Mouse (Mus musculus): ENCODE measurements around the gene Vps25.

Gene Vps25

DNA sequence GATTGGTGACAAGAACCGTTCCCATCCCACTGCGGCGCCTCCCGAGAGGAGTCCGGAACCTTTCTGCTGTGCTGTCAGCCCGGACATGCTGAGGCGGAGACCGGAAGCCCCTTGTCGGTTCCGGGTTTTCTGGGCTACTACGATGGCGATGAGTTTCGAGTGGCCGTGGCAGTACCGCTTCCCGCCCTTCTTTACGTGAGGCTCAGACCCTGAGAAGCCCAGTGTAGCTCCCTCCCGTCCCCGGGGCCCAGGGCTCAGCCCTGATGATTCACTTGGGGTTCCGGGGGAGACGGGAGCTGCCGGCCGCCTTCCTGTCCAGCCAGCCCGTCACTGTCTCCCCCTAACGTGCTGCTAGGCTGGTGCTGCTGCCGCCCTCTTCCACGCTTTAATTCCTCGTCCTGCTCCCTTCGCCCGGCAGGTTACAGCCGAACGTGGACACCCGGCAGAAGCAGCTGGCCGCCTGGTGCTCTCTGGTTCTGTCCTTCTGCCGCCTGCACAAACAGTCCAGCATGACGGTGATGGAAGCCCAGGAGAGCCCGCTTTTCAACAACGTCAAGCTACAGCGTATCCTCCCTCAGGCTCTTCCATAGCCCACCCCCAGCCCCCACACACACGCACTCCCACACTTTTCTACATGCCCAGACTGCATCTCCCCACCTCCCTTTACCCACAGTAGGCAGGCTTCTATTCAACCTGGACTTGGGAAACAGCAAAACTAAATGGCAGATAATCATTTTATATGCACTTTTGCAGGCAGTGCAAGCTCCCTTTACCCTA is at the start of gene Vps25:
TSS of gene Vps25 (plus strand) at position 95 of the 777 bp plus-strand sequence.
- DNase-seq, result peak; percentile 84 to 88

DNA sequence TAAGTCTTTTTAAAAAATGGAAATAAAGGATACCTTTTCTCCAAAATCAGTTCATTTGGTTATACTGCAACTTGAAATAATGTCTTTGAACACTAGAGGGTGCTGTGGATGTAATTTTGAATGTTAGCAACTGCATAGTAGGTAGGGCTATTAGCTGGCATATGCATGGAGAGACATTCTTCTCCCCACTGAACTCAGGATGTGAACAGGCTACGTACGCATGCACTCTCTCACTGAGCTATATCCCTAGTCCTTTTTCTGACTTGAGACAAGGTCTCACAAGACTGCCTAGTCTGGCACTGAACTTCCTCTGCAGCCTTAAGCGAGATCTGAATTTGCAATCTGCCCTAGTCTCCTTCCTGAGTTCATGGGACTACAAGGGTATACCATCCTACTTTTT is 41.5 kb upstream of the Vps25 start:
- no peak for DNase-seq

DNA sequence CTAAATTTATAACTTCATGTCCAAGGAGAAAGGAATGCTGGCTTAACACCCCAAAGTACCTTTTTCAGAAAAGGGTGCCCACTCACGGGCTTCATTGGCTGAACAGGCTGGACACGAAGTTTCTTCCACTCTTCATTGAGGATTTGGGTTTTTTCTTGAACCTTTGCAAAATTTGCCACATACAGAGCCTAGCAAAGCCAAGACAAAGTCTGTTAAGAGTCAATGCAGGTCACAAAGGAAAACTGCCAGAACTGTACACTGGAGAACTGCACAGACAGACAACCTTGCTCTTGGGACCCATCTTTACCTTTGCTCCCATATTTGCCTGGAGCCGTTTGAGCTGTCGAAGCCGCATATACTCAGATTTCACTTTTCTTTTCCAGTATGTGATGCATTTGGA is 36.6 kb upstream of the Vps25 start:
- DNase-seq, result no peak

DNA sequence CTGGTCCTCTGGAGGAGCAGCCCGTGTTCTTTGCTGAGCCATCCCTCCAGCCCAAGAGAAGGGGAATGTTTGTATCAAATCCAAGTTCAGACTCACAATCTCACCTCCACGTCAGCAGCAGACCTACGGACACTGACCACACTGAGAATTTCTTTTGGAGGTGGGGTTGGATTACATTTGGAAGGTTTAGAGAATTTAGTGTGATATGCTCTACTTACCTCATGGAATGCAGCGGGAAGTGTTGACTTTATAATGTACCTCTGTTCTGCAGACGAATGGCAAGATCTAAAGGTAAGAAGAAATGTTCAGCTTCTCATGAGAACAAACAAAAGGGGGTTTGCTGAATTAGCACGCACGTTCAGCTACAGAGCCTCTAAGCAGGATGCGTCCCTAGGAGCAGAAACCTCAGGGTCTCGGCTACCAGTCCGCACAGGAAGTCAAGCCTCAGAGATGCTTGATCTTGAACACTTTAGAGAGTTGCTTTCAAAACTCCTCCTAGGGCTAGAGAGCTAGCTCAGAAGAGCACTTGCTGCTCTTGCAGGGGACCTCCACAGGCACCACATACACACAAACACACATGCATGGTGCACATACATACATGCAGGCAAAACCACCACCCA is 35.0 kb upstream of the Vps25 start:
- no peak for DNase-seq

- DNase-seq, result no peak
Measured at GRCm38 (mm10) chr11:101220853-101221252, 32.7 kb upstream of the Vps25 start.

DNA sequence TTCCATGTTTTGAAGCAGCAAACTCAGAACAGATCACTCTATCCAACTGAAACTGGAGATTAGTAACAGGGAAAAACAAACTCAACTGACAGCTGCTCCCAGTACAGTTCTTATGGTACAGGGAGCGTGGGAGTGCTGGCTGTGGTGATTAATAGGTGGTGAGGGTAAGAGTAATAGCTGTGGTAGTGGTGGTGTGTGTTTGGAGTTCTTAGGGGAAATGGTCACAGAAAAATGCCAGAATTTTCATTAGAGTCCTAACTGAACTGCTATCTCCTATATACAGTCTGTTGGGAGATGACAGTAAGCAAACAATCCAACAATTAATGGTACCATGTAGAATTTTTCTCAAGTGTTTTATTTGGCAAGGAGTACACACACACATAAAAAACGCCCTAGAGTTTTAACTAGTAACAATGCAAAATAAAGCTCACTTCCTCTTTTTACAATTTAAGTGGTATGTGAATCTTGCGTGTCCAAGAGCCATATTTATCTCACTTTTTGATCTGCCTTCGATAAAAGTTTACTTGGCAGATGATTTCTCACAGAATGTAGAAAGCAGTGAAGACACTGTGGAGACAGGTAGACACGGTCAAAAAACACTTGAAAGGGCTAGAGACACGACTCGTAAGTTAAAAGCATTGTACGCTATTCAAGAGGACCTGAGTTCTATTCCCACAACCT is 32.1 kb upstream of the Vps25 start:
- DNase-seq, result no peak

GRCm38 (mm10) chr11:101224337-101224736 is 29.2 kb upstream of the Vps25 start:
- no peak for DNase-seq

DNA sequence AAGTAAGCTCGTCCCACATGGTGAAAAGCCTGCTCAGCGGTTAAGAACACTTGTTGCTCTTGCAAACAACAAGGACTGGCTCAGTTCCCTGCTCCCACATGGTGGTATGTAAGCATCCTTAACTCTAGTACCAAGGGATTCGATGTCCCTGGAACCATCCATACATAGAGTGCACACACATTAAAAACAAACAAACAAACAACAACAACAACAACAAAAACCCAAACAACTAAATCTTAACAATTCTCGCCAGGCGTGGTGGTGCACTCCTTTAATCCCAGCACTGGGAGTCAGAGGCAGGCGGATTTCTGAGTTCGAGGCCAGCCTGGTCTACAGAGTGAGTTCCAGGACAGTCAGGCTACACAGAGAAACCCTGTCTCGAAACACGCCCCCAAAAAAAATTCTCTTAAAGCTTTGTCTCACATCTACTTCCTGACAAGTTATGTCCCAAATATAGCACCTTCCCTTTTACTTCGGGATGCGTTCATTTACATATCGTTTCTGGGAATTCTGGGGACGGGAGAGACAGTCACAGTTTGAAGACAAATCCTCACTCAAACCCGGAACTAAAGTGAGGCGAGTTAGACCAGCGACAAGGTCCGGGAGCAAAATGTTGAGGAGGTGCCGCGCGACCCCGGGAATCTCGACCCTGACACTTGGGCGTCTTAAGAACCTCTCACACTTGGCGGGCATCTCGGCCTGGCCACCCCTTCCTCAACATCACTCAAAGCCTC is 28.0 kb upstream of the Vps25 start:
- no peak for DNase-seq

- DNase-seq, result peak; percentile 94 to 96
Measured at GRCm38 (mm10) chr11:101226065-101226701, 27.3 kb upstream of the Vps25 start, which contains the start of gene Ezh1. Gene Ezh1, minus strand, starts transcription at chr11:101226463.

DNA sequence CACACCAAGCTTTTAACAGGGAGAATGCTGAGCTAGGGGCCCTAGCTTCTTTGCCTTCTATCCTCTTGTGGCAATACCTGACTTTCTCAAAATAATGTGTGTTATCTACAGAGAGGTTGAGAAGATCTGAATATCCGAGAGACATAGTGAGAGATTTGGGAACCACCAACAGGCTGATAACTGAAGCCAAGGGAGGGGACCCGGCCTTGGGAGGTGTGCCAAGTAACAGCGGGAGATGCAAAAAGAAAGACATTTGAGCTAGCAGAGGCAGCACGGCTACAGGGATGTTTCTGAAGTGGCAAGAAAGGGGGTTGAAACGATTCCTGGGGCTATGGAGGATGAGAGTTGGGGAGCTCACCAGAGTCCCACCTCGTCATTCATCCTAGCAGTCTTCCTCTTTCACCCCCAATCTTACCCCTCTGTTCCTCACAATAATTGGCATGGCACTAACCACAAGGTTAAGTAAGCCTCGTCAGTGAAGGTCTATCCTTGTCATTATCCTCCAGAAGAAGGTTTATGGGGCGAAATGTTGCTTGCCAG is 24.1 kb upstream of the Vps25 start:
- peak in 1 of 2 experiments; percentile 10 for DNase-seq

DNA sequence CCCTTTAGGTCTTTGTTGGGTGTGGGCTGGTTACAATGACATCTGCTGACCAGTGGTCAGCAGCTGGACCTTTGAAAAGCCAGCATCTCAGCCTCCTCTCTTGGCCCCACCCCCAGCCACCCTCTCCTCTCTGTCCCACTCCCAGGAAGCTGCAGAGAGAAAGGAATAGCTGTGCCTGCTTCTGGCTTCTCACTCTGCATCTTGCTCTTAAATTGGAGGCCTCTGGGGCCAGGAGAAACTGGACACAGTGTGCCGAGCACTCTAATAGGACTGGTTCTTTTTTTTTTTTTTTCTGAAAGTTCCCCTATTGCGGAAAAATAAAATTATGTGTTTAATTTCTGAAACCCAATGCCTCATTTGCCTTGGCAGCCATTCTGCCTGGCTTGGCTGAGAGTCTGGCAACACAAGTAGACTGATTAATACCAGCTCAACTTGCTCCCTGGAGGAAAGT is 23.4 kb upstream of the Vps25 start:
- DNase-seq, result no peak

DNA sequence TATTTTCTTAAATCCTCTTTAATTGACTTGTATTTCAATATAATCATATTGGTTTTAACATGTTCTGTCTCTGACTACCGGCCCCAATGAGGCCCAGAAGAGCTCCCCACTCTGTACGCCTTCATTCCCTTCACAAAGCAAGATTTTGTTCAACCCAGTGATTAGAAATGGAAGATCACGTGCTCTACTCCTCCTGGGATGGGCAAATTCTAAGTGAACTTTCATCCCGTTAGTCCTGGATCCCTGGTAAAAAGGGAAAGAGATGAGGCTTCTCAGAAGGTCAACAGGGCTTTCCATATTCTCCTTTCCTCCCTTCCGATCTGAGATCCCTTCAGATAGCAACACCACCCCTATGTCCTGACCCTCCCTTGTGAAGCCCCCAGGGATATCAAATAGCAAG is 23.0 kb upstream of the Vps25 start:
- DNase-seq, result no peak

GRCm38 (mm10) chr11:101230991-101231871 is 22.3 kb upstream of the Vps25 start:
- DNase-seq, result peak in 1 of 2 experiments; percentile 15

GRCm38 (mm10) chr11:101232010-101232839 is 21.3 kb upstream of the Vps25 start:
- no peak for DNase-seq

GRCm38 (mm10) chr11:101233240-101233639 is 20.3 kb upstream of the Vps25 start:
- DNase-seq, result no peak

DNA sequence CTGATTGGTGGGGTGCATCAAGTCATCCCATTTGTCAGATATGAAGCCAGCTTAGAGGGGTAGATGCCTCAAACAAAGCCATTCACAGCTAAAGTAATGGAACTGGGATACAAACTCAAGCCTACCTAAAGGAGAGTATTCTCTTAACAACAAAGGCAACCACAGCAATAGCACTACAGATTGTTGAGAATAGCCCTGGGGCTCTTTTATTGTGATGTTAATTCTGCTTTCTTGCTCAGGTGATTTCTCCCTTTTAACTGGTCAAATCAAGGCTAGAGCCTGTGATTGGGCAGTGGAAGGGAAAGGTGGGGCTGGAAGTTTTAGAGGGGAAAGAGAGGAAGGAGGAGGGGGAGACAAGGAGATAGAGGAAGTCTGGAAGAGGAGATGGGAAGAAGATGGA is 19.4 kb upstream of the Vps25 start:
- DNase-seq, result no peak

GRCm38 (mm10) chr11:101235429-101235828 is 18.1 kb upstream of the Vps25 start:
- no peak for DNase-seq

GRCm38 (mm10) chr11:101236782-101237181 is 16.7 kb upstream of the Vps25 start:
- no peak for DNase-seq

DNA sequence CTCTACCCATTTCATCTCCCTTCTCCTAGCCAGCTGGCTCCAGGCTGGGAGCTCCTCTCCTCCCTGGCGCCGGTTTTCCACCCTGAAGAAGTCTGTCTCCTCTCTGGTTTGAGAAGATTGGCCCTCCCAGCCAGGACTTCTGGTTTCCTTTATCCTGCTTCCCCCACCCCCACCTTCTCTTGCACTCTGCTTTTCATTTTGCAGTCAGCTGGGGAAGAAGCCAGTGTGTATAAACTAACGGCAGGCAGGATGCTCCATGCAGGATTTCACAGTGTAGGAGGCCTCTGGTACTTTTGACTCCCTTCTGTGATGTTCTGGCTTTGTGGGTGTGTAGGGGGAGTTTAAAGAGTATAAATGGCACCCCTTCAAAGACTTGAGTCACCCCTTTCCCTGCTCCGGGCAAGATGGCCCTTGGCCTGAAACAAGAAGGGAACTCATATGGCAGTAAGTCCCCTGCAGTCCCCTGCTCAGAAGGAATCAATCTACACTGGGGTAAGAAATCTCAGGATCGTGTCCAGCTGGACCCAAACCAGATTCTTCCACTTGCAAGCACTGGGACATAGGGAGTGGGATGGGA is 15.3 kb upstream of the Vps25 start:
- no peak for DNase-seq

- DNase-seq, result no peak
Measured at GRCm38 (mm10) chr11:101245071-101245470, 8.4 kb upstream of the Vps25 start.
